ENCODE assay signal across 19 mouse cellular contexts in genomic region chr1:47164417-47164816, GRCm38 (mm10).
DNase-seq lines count a peak whose midpoint lies in the region; ATAC-seq lines count a peak whose summit lies in the region.
"Had no signal": no experiment of that assay in that cellular context is flagged by ENCODE, and none has a peak within 500 bp of the region (broad histone marks: within the 10 kb centered on the region; RNA-seq: fewer than 3 reads in every experiment).

No protein-coding gene starts in this region.

- H3K9ac ChIP-seq in forebrain, embryonic 13.5 days = no peak overlapping the region
- no peak overlapping the region for H3K9ac ChIP-seq in midbrain, embryonic 13.5 days (replicated peaks)
- no peak overlapping the region for H3K9ac ChIP-seq in limb, embryonic 12.5 days (replicated peaks)
- no peak overlapping the region for H3K9ac ChIP-seq in neural tube, embryonic 15.5 days (replicated peaks)
- H3K9ac ChIP-seq: liver, embryonic 12.5 days; lung, embryonic 15.5 days had no signal

- peak; percentile 44; the same call in 1 of the 2 replicates for ATAC-seq in forebrain, embryonic 13.5 days
- ATAC-seq in midbrain, embryonic 13.5 days = no peak
- ATAC-seq in limb, embryonic 12.5 days (ENCODE audit: insufficient number of reproducible peaks, insufficient read depth, low FRiP score, low TSS enrichment, low read depth) = peak; percentile 91
- peak; percentile 89 for ATAC-seq in neural tube, embryonic 15.5 days (ENCODE audit: low FRiP score)
- ATAC-seq: liver, embryonic 12.5 days had no signal

- peaks cover 12% of the 10 kb centered on the region for H3K4me1 ChIP-seq in forebrain, embryonic 13.5 days
- H3K4me1 ChIP-seq in forebrain, embryonic 10.5 days = peaks cover 25% of the 10 kb centered on the region
- H3K4me1 ChIP-seq in midbrain, embryonic 13.5 days (replicated peaks) = peaks cover 8% of the 10 kb centered on the region
- H3K4me1 ChIP-seq in midbrain, embryonic 10.5 days = peaks cover 15% of the 10 kb centered on the region
- H3K4me1 ChIP-seq in limb, embryonic 12.5 days (replicated peaks) = peaks cover 6% of the 10 kb centered on the region; the same call in 1 of the 2 replicates
- peaks cover 9% of the 10 kb centered on the region; the same call in 1 of the 2 replicates for H3K4me1 ChIP-seq in neural tube, embryonic 15.5 days
- H3K4me1 ChIP-seq: liver, embryonic 12.5 days; lung, embryonic 15.5 days had no signal

- no peak overlapping the region for H3K27ac ChIP-seq in forebrain, embryonic 13.5 days
- H3K27ac ChIP-seq in forebrain, embryonic 10.5 days = no peak overlapping the region
- H3K27ac ChIP-seq in midbrain, embryonic 13.5 days = 0 out of 2 replicates have a peak overlapping the region, but pooled peaks have one; percentile 7
- no peak overlapping the region for H3K27ac ChIP-seq in midbrain, embryonic 10.5 days (replicated peaks)
- H3K27ac ChIP-seq in limb, embryonic 12.5 days = peak overlapping the region; percentile 50; the same call in 1 of the 2 replicates
- H3K27ac ChIP-seq in neural tube, embryonic 15.5 days (replicated peaks) = peak overlapping the region; percentile 24; the same call in 1 of the 2 replicates
- H3K27ac ChIP-seq: embryonic facial prominence, embryonic 10.5 days; liver, embryonic 12.5 days; lung, embryonic 15.5 days had no signal

- no peak for DNase-seq in forebrain, embryonic 10.5 days (ENCODE audit: extremely low spot score, low spot score)
- no peak for DNase-seq in midbrain, embryonic 10.5 days (ENCODE audit: low spot score)
- no peak for DNase-seq in adrenal gland, adult (ENCODE audit: inconsistent age in 2 of 2, low spot score in 1 of 2)
- no peak for DNase-seq in gastrocnemius, postnatal 36 days
- DNase-seq: adrenal gland, adult 8-10 months; cerebellum, adult 11-12 months; heart, postnatal 4 days; kidney, adult 11 months; kidney, postnatal 25 days; layer of hippocampus, adult 9-11 months; right cerebral cortex, postnatal 14 days had no signal

- no peaks in the 10 kb centered on the region for H3K36me3 ChIP-seq in forebrain, embryonic 13.5 days (ENCODE audit: poor library complexity, severe bottlenecking)
- no peaks in the 10 kb centered on the region for H3K36me3 ChIP-seq in forebrain, embryonic 10.5 days (replicated peaks)
- H3K36me3 ChIP-seq in midbrain, embryonic 13.5 days = no peaks in the 10 kb centered on the region
- H3K36me3 ChIP-seq in midbrain, embryonic 10.5 days = no peaks in the 10 kb centered on the region
- H3K36me3 ChIP-seq in limb, embryonic 12.5 days = no peaks in the 10 kb centered on the region
- H3K36me3 ChIP-seq in neural tube, embryonic 15.5 days = no peaks in the 10 kb centered on the region
- H3K36me3 ChIP-seq: embryonic facial prominence, embryonic 10.5 days; liver, embryonic 12.5 days; lung, embryonic 15.5 days had no signal

- no peaks in the 10 kb centered on the region for H3K9me3 ChIP-seq in forebrain, embryonic 13.5 days (replicated peaks)
- peaks cover 9% of the 10 kb centered on the region; the same call in 1 of the 2 replicates for H3K9me3 ChIP-seq in forebrain, embryonic 10.5 days
- H3K9me3 ChIP-seq in midbrain, embryonic 13.5 days = no peaks in the 10 kb centered on the region
- 0 out of 2 replicates have a peak, but pooled peaks cover 3% of the 10 kb centered on the region for H3K9me3 ChIP-seq in midbrain, embryonic 10.5 days (replicated peaks)
- no peaks in the 10 kb centered on the region for H3K9me3 ChIP-seq in limb, embryonic 12.5 days
- H3K9me3 ChIP-seq in neural tube, embryonic 15.5 days (replicated peaks) = no peaks in the 10 kb centered on the region
- H3K9me3 ChIP-seq: embryonic facial prominence, embryonic 10.5 days; liver, embryonic 12.5 days; lung, embryonic 15.5 days had no signal

- WGBS in forebrain, embryonic 13.5 days = 41% methylated on average over 3 of the region's 3 CpGs
- 78% methylated on average over 3 of the region's 3 CpGs for WGBS in forebrain, embryonic 10.5 days
- WGBS in midbrain, embryonic 13.5 days = 68% methylated on average over 3 of the region's 3 CpGs
- WGBS in midbrain, embryonic 10.5 days = 74% methylated on average over 3 of the region's 3 CpGs
- WGBS in limb, embryonic 12.5 days = 25% methylated on average over 3 of the region's 3 CpGs
- 48% methylated on average over 3 of the region's 3 CpGs for WGBS in neural tube, embryonic 15.5 days

- H3K27me3 ChIP-seq in forebrain, embryonic 13.5 days = no peaks in the 10 kb centered on the region
- H3K27me3 ChIP-seq in forebrain, embryonic 10.5 days (ENCODE audit: poor library complexity, severe bottlenecking) = peaks cover 5% of the 10 kb centered on the region; the same call in 1 of the 2 replicates
- no peaks in the 10 kb centered on the region for H3K27me3 ChIP-seq in midbrain, embryonic 13.5 days
- H3K27me3 ChIP-seq in midbrain, embryonic 10.5 days (ENCODE audit: low read depth, poor library complexity, severe bottlenecking) = no peaks in the 10 kb centered on the region
- no peaks in the 10 kb centered on the region for H3K27me3 ChIP-seq in limb, embryonic 12.5 days
- H3K27me3 ChIP-seq in neural tube, embryonic 15.5 days (replicated peaks) = no peaks in the 10 kb centered on the region
- H3K27me3 ChIP-seq: CH12.LX; liver, embryonic 12.5 days; lung, embryonic 15.5 days had no signal

- no peak overlapping the region for H3K4me3 ChIP-seq in forebrain, embryonic 13.5 days
- no peak overlapping the region for H3K4me3 ChIP-seq in forebrain, embryonic 10.5 days
- H3K4me3 ChIP-seq in midbrain, embryonic 13.5 days (replicated peaks) = no peak overlapping the region
- no peak overlapping the region for H3K4me3 ChIP-seq in midbrain, embryonic 10.5 days
- H3K4me3 ChIP-seq in limb, embryonic 12.5 days (replicated peaks) = no peak overlapping the region
- no peak overlapping the region for H3K4me3 ChIP-seq in neural tube, embryonic 15.5 days (replicated peaks)
- H3K4me3 ChIP-seq: embryonic facial prominence, embryonic 10.5 days; liver, embryonic 12.5 days; lung, embryonic 15.5 days had no signal

- intact Hi-C loops in gastrocnemius, postnatal 36 days (cut with DNase I) = no loop called here

- no peak overlapping the region for H3K4me2 ChIP-seq in forebrain, embryonic 13.5 days
- no peak overlapping the region for H3K4me2 ChIP-seq in midbrain, embryonic 13.5 days (replicated peaks)
- no peak overlapping the region for H3K4me2 ChIP-seq in limb, embryonic 12.5 days
- no peak overlapping the region for H3K4me2 ChIP-seq in neural tube, embryonic 15.5 days
- H3K4me2 ChIP-seq: liver, embryonic 12.5 days; lung, embryonic 15.5 days had no signal

Comparison
In these comparisons a context has a peak if more than half of its experiments do, and no peak if none do; other contexts are left out.
1. H3K27ac ChIP-seq: peak in midbrain, embryonic 13.5 days (single experiment), limb, embryonic 12.5 days (single experiment) and neural tube, embryonic 15.5 days (single experiment); none in forebrain, embryonic 13.5 days (single experiment), forebrain, embryonic 10.5 days (single experiment) and midbrain, embryonic 10.5 days (single experiment).